Mouse (Mus musculus) telencephalon, adult 2 months (tissue): ENCODE results near the gene Mllt11.
A peak's percentile ranks its signal among the peaks of the same experiment; 100 is the strongest.

Experiments used
- DNase-seq: peaks from one replicate; pipeline ENCODE4 v3.0.0-alpha.2; 2011; ENCODE audit warnings: low read depth, low spot score

The Mllt11 gene

GRCm38 (mm10) chr3:95231298-95232221 is at the start of gene Mllt11:
Mllt11 (minus strand) TSS chr3:95232171.
- DNase-seq = no peak

- peak; percentile 97 for DNase-seq
These were observed 49.5 kb upstream of the Mllt11 start, which contains the start of the genes Mindy1 and Prune1 for GRCm38 (mm10) chr3:95281216-95282126. Mindy1 (plus strand) TSS chr3:95281345. Prune1 (minus strand) TSS chr3:95282076.

DNA sequence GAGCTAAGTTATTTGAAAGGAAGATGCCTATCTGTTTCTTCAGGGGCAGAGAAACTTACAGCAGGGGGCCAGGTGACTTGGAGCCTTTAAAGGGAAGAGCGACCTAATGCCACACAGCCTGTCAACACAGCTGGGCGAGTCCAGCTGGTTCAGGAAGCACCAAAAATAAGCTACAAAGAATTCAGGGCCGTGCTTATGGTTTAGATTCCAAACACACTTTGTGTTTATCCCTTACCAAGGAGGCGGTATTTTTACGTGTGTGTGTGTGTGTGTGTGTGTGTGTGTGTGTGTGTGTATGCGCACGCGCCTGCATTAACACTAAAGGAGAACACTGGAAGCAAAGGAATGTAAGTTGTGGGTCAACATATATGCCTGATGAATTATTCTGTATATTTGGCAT is 48.8 kb upstream of the Mllt11 start:
- peak; percentile 13 for DNase-seq

- DNase-seq = no peak
These were observed 45.2 kb upstream of the Mllt11 start for GRCm38 (mm10) chr3:95277149-95277551.

GRCm38 (mm10) chr3:95276428-95276934 is 44.5 kb upstream of the Mllt11 start:
- DNase-seq = no peak

GRCm38 (mm10) chr3:95275161-95275560 is 43.2 kb upstream of the Mllt11 start:
- no peak for DNase-seq

DNA sequence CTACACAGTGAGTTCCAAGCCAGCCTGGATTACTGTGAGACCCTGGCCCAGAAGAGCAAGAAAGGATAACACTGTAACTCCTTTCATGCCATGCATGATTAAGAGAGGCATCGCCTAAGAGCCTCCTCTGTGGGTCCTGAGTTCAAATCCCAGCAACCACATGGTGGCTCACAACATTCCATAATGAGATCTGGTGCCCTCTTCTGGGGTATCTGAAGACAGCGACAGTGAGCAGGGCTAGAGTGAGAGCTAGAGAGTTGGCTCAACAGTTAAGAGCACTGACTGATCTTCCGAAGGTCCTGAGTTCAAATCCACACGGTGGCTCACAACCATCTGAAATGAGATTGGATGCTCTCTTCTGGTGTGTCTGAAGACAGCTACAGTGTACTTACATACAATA is 42.5 kb upstream of the Mllt11 start:
- DNase-seq = no peak

GRCm38 (mm10) chr3:95273471-95273870 is 41.5 kb upstream of the Mllt11 start:
- DNase-seq = no peak

DNA sequence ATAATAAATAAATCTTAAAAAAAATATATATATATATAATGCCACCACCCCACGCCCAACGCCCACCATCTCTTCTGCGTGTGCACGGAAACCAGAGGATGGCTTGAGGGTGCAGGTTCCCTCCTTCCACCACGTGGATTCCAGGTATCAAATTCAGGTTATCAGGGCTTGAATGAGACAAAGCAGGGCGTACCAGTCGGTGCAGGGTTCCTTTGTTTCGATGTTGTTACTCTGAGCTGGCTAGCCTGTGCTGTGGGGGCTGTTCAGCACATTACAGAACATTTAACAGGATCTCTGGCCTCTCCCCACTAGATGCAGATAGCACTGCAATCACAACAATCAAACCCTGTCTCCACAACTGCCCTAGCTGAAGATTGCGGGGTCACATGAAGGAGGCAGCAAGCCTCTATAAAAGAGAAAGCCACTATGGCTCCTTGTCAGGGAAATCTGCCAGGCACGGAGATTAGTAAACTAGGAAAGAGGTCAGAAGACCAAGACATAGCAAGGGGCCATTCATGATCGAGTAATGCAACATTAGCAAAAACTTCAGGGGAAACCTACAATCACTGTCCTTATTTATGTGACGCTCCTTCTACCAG is 38.9 kb upstream of the Mllt11 start:
- no peak for DNase-seq

DNA sequence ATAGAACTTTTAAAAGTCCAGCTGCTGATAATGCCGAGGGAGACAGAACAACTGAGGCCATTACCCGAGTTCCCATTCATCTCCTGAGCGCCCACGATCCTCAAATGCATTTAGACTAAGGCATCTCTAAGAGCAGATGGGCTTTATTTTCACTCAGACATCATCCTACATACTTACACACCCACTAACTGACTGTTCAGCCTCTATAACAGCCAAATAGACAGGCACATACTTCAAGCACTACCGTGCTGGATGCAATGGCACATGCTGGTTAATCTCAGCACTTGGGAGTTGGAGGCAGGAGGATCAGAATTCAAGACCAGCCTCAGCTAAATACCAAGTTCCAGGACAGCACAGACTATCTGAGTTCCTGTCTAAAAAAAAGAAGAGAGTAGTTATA is 37.8 kb upstream of the Mllt11 start:
- DNase-seq = peak; percentile 80

DNA sequence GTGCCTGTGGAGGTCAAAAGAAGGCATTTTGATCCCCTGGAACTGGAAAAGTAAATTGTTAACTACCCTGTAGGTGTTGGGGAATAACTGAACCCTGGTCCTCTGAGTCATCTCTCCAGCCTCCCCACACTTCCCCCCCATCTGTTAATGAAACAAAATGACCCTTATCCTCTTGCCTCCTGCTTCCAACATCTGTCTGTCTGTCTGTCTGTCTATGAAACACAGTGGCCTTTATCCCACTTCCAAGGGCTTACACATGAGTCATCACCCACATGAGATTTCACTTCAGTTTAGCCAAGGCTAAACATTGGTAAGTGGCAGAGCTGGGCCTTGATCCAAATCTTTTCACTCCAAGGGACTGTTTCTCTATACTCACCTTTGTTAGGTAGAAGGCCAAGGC is 35.9 kb upstream of the Mllt11 start:
- DNase-seq = no peak

- DNase-seq = no peak
These were observed 34.1 kb upstream of the Mllt11 start for GRCm38 (mm10) chr3:95266052-95266451.

GRCm38 (mm10) chr3:95264724-95265123 is 32.8 kb upstream of the Mllt11 start:
- peak; percentile 72 for DNase-seq

- DNase-seq = no peak
These were observed 31.2 kb upstream of the Mllt11 start for GRCm38 (mm10) chr3:95263089-95263739.

DNA sequence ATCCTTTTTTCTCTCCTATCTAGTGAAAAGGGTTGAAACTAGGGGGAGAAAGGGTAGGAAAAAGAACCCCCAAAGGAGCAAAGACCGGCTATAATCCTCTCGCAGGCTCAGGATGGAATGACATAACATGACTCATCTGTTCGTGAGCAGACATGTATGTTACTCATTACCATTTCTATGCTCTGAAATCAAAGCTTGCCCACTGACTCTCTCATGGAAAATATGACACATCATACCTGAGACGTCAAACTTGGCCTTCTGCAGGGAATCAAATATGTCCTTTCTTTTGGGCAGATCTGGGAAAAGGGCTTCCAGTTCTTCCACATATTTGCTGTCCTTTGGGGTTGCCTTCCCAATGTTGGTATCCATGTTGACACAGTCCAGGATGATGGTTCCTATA is 30.0 kb upstream of the Mllt11 start:
- no peak for DNase-seq

- no peak for DNase-seq
These were observed 25.0 kb upstream of the Mllt11 start for GRCm38 (mm10) chr3:95256931-95257330.

DNA sequence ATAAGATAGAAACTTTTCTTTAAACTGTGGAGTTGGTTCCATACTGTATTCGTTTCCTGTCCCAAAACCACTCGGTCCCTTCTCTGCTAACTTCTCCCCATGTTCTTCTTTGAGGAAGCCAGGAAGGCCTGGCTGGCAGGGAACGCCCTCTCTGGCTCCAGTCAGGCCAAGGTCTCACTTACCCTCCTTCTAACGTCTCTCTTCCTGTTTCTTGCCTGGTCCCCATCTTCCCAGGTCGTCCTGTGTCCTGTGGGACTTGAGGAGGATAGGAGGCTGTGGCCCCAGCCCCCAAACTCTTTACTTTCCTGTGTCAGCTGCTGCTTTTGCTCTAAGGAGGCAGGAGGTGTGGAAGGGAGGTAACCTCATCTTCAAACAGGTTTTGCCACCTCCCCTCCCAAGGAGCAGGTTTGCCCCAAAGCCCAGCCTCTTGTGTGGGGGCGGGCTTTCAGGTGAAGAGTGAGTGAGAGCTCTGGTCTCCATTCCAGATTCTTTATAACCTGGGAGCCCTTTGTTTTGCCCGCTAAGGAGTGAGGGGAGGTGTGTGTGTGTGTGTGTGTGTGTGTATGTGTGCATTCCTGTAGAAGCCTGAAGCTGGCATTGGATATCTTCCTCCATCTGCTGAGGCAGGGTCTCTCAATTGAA is 18.9 kb upstream of the Mllt11 start, which contains the start of gene Bnipl:
Gene Bnipl (minus strand): TSS at position 411 of the 642 bp plus-strand sequence.
- DNase-seq = no peak

DNA sequence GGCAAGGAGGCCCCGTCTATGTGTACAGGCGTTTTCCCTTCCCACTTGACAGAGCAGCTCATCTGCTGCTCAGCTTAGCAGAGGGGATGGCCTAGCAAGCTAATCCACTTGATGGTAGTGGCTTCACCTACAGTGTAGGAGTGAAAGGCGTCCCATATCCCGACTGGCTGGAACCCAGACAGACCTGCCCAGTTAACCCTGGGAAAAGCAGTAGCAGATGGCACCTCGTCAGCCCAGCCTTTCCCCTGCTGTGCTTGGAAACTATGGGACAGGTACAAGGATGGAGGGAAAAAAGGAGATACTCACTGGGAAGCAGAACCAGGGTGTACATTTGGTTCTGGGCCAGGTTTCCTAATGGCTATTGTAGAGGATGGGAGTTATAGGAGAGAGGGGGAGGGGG is 18.4 kb upstream of the Mllt11 start:
- DNase-seq = no peak

GRCm38 (mm10) chr3:95247660-95248336 is 15.8 kb upstream of the Mllt11 start:
- no peak for DNase-seq
